Mouse (Mus musculus) heart, postnatal 0 days (tissue): ENCODE results near the gene Otp. TPM values are rescaled to one million over a fixed set of nuclear protein-coding genes. Genes with fewer than 3 reads are reported as not detected.

ENCODE experiments used
- ATAC-seq: fragments of 200-750 bp; cut with Nextera tagmentation; 2 replicates; pipeline ENCODE4 v1.8.0; 2017; ENCODE audit warnings: low read depth, moderate number of reproducible peaks, moderate library complexity; ENCODE audit not compliant: insufficient read depth
- DNase-seq: peaks from one replicate; pipeline ENCODE4 v3.0.0-alpha.2; 2016; ENCODE audit warnings: low spot score
- H3K27ac ChIP-seq: fragments of 300-500 bp; sonication (generic); 2 replicates; pipeline ENCODE4 v1.5.1; 2014; ENCODE audit warnings: low read depth, mild to moderate bottlenecking
- H3K27me3 ChIP-seq: fragments of 300-500 bp; sonication (generic); 2 replicates; pipeline ENCODE4 v1.6.1; 2014; ENCODE audit warnings: low read length, mixed read lengths; ENCODE audit not compliant: control insufficient read depth, insufficient read depth
- H3K36me3 ChIP-seq: fragments of 300-500 bp; sonication (generic); replicated peaks from 2 replicates; pipeline ENCODE4 v1.6.1; 2014; ENCODE audit warnings: low read length, mixed read lengths; ENCODE audit not compliant: control insufficient read depth, insufficient read depth
- H3K4me1 ChIP-seq: fragments of 300-500 bp; sonication (generic); 2 replicates; pipeline ENCODE4 v1.6.1; 2014; ENCODE audit warnings: antibody characterized with exemption; ENCODE audit not compliant: control insufficient read depth, insufficient read depth
- H3K4me2 ChIP-seq: fragments of 300-500 bp; sonication (generic); 2 replicates; pipeline ENCODE4 v1.6.1; 2014; ENCODE audit warnings: low read depth, mild to moderate bottlenecking, low read length, moderate library complexity
- H3K4me3 ChIP-seq: fragments of 300-500 bp; sonication (generic); 2 replicates; pipeline ENCODE4 v1.5.1; 2014; ENCODE audit warnings: low read depth, low read length
- H3K9ac ChIP-seq: fragments of 300-500 bp; sonication (generic); replicated peaks from 2 replicates; pipeline ENCODE4 v1.6.1; 2014; ENCODE audit warnings: low read depth, low read length, mixed read lengths
- H3K9me3 ChIP-seq: fragments of 300-500 bp; sonication (generic); replicated peaks from 2 replicates; pipeline ENCODE4 v1.6.1; 2016; ENCODE audit warnings: low read length; ENCODE audit not compliant: control insufficient read depth
- CTCF ChIP-seq: IDR thresholded peaks from 2 replicates; pipeline ENCODE4 v1.5.1; 2016; ENCODE audit warnings: antibody characterized with exemption, control low read depth, low read depth
- EP300 ChIP-seq: IDR thresholded peaks from 2 replicates; pipeline ENCODE4 v1.6.1; 2016; ENCODE audit warnings: antibody characterized with exemption, low read depth
- WGBS: fragments of 180-500 bp; shearing (Covaris S2); extraction: QIAGEN DNeasy Blood & Tissue Kit; methylation state at CpG from one replicate; pipeline ENCODE4 v1.1.7; 2014; 5-methylcytosine and 5-hydroxymethylcytosine counted together
- polyA plus RNA-seq: library from polyadenylated mRNA; unstranded; fragments of >200 nt; fragmentation: Nextera tagmentation; extraction: Ambion mirVana; gene quantifications from 2 replicates; pipeline ENCODE4 v1.2.1, GENCODE M21; 2015
- total RNA-seq: library from RNA; depleted of rRNA; stranded (reverse); fragments of >200 nt; gene quantifications from 2 replicates; pipeline ENCODE4 v1.2.3, GENCODE M21; 2014; ENCODE audit warnings: low replicate concordance

The Otp gene
- total and polyA plus RNA-seq, 2 experiments from 2014 or later: not detected

- DNase-seq: no peak
- Histone ChIP-seq H3K4me3 (no peak overlapping the region), H3K9ac (no peak overlapping the region), H3K9me3 (no peaks in the 10 kb centered on the region), H3K4me1 (no peaks in the 10 kb centered on the region), H3K27me3 (peaks cover 92% of the 10 kb centered on the region), H3K4me2 (no peak overlapping the region), H3K27ac (no peak overlapping the region), H3K36me3 (no peaks in the 10 kb centered on the region)
- 4% methylated on average over 23 of the region's 23 CpGs for WGBS
- no peak for ATAC-seq
- TF ChIP-seq CTCF: no peak
- TF ChIP-seq EP300: no peak
Measured at GRCm38 (mm10) chr13:94874656-94875395, 576 bp upstream of the Otp start.

GRCm38 (mm10) chr13:94876286-94877210 is 1.1 kb downstream of the Otp start:
- peaks cover 92% of the 10 kb centered on the region for H3K27me3 ChIP-seq
- ATAC-seq: no peak
- no peaks in the 10 kb centered on the region for H3K36me3 ChIP-seq

GRCm38 (mm10) chr13:94877211-94877590 is 1.8 kb downstream of the Otp start:
- DNase-seq (no peak), ATAC-seq (no peak)
- 1% methylated on average over 27 of the region's 27 CpGs for WGBS
- no peak overlapping the region for H3K27ac ChIP-seq
- H3K4me3 ChIP-seq: no peak overlapping the region
- 0 out of 2 replicates have a peak, but pooled peaks cover under 1% of the 10 kb centered on the region for H3K4me1 ChIP-seq
- TF ChIP-seq CTCF (no peak), EP300 (no peak)
- H3K4me2 ChIP-seq: no peak overlapping the region
- no peak overlapping the region for H3K9ac ChIP-seq
- no peaks in the 10 kb centered on the region for H3K9me3 ChIP-seq
- H3K36me3 ChIP-seq: no peaks in the 10 kb centered on the region
- H3K27me3 ChIP-seq: peaks cover 92% of the 10 kb centered on the region

More at GRCm38 (mm10) chr13:94876286-94877210, 1.1 kb downstream of the Otp start:
- Histone ChIP-seq H3K9ac (no peak overlapping the region), H3K4me2 (no peak overlapping the region), H3K9me3 (no peaks in the 10 kb centered on the region), H3K4me1 (no peaks in the 10 kb centered on the region), H3K27ac (no peak overlapping the region), H3K4me3 (no peak overlapping the region)
- TF ChIP-seq CTCF: no peak
- no peak for TF ChIP-seq EP300
- no peak for DNase-seq
- WGBS: 3% methylated on average over 30 of the region's 30 CpGs

- Histone ChIP-seq H3K9me3 (no peaks in the 10 kb centered on the region), H3K4me2 (no peak overlapping the region), H3K27me3 (peaks cover 92% of the 10 kb centered on the region), H3K4me1 (0 out of 2 replicates have a peak, but pooled peaks cover 10% of the 10 kb centered on the region), H3K4me3 (no peak overlapping the region), H3K9ac (no peak overlapping the region), H3K27ac (no peak overlapping the region), H3K36me3 (no peaks in the 10 kb centered on the region)
- 17% methylated on average over 10 of the region's 10 CpGs for WGBS
- ATAC-seq: no peak
- DNase-seq: no peak
- TF ChIP-seq CTCF (no peak), EP300 (no peak)
Measured at GRCm38 (mm10) chr13:94877991-94878745, 2.8 kb downstream of the Otp start.

- H3K9ac ChIP-seq: no peak overlapping the region
- ATAC-seq (no peak), DNase-seq (no peak)
- H3K4me1 ChIP-seq: 0 out of 2 replicates have a peak, but pooled peaks cover 13% of the 10 kb centered on the region
- H3K36me3 ChIP-seq: no peaks in the 10 kb centered on the region
- H3K4me2 ChIP-seq: no peak overlapping the region
- peaks cover 91% of the 10 kb centered on the region for H3K27me3 ChIP-seq
- no peaks in the 10 kb centered on the region for H3K9me3 ChIP-seq
- H3K4me3 ChIP-seq: no peak overlapping the region
- TF ChIP-seq CTCF (no peak), EP300 (no peak)
- no peak overlapping the region for H3K27ac ChIP-seq
- 6% methylated on average over 3 of the region's 3 CpGs for WGBS
Measured at GRCm38 (mm10) chr13:94881201-94881600, 5.8 kb downstream of the Otp start.
